22 mouse cellular contexts compared by ENCODE assay signal in the genomic region with DNA sequence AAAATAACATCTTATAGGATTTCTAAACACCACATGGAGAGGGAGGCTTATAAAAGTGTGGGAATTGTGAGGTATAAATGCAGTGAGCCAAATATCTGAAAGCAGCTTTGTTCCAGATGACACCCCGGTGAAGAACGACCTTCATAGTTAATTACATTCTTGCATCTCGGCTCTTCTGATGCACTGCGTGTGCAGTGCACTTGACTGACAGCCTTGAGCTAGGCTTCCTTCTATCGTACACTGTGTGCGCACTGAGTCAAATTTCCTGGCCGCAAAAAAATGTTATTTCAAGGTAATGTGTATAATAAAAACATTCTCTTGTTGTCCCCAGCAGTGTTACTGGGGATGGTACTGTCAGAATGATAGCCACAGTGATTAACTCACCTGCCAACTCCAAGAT. TPM values are rescaled to one million over a fixed set of nuclear protein-coding genes. Genes with fewer than 3 reads are reported as not detected.
DNase-seq lines count a peak whose midpoint lies in the region; ATAC-seq and TF ChIP-seq lines count a peak whose summit lies in the region.
"Had no signal": no experiment of that assay in that cellular context is flagged by ENCODE, and none has a peak within 500 bp of the region (broad histone marks: within the 10 kb centered on the region; RNA-seq: fewer than 3 reads in every experiment).

No protein-coding gene starts in this region.

- no peak for TF ChIP-seq POLR2A in brain, embryonic 14.5 days (IDR thresholded peaks at IDR 0.05; ENCODE audit: borderline replicate concordance, extremely low read depth, insufficient read depth, insufficient read length, poor library complexity, severe bottlenecking)
- TF ChIP-seq POLR2A in heart, adult 2 months (IDR thresholded peaks at IDR 0.05; ENCODE audit: insufficient read depth, low read depth, low read length), result no peak

- 0 out of 2 replicates have a peak, but pooled peaks have one; percentile 9 for ATAC-seq in embryonic facial prominence, embryonic 14.5 days (ENCODE audit: low read depth)
- ATAC-seq in hindbrain, embryonic 11.5 days (ENCODE audit: low FRiP score), result peak; percentile 21; the same call in 1 of the 2 replicates
- ATAC-seq in hindbrain, embryonic 12.5 days (ENCODE audit: low FRiP score), result no peak
- no peak for ATAC-seq in hindbrain, postnatal 0 days
- ATAC-seq: CD4-positive, CD25-positive, alpha-beta regulatory T cell, adult 4 months; intestine, embryonic 15.5 days had no signal

- no peak for TF ChIP-seq CTCF in brain, embryonic 14.5 days (IDR thresholded peaks at IDR 0.05; ENCODE audit: borderline replicate concordance, extremely low read depth, insufficient read depth, insufficient read length)
- no peak for TF ChIP-seq CTCF in hindbrain, postnatal 0 days (IDR thresholded peaks at IDR 0.05; ENCODE audit: low read depth)
- TF ChIP-seq CTCF in heart, adult 2 months (IDR thresholded peaks at IDR 0.05), result no peak

- H3K27ac ChIP-seq in embryonic facial prominence, embryonic 14.5 days (replicated peaks; ENCODE audit: low read depth, low read length), result no peak overlapping the region
- H3K27ac ChIP-seq in embryonic facial prominence, embryonic 10.5 days (replicated peaks), result no peak overlapping the region
- H3K27ac ChIP-seq in hindbrain, embryonic 11.5 days (ENCODE audit: low read depth, low read length), result no peak overlapping the region
- no peak overlapping the region for H3K27ac ChIP-seq in hindbrain, embryonic 12.5 days
- no peak overlapping the region for H3K27ac ChIP-seq in hindbrain, postnatal 0 days
- H3K27ac ChIP-seq in heart, adult 2 months, result no peak overlapping the region
- H3K27ac ChIP-seq: embryonic facial prominence, embryonic 13.5 days; intestine, embryonic 15.5 days had no signal

- no peak overlapping the region for H3K4me2 ChIP-seq in embryonic facial prominence, embryonic 14.5 days (ENCODE audit: low read depth, low read length)
- H3K4me2 ChIP-seq in hindbrain, embryonic 11.5 days (replicated peaks; ENCODE audit: low read depth, low read length), result no peak overlapping the region
- H3K4me2 ChIP-seq in hindbrain, embryonic 12.5 days (replicated peaks), result no peak overlapping the region
- no peak overlapping the region for H3K4me2 ChIP-seq in hindbrain, postnatal 0 days (ENCODE audit: low read depth, low read length)
- H3K4me2 ChIP-seq: embryonic facial prominence, embryonic 13.5 days; heart, embryonic 12.5 days; intestine, embryonic 15.5 days had no signal

- no peaks in the 10 kb centered on the region for H3K36me3 ChIP-seq in embryonic facial prominence, embryonic 14.5 days (ENCODE audit: control insufficient read depth, insufficient read depth, low read length)
- H3K36me3 ChIP-seq in embryonic facial prominence, embryonic 10.5 days (replicated peaks), result no peaks in the 10 kb centered on the region
- no peaks in the 10 kb centered on the region for H3K36me3 ChIP-seq in hindbrain, embryonic 11.5 days (ENCODE audit: control insufficient read depth, insufficient read depth, low read length)
- no peaks in the 10 kb centered on the region for H3K36me3 ChIP-seq in hindbrain, embryonic 12.5 days
- H3K36me3 ChIP-seq in hindbrain, postnatal 0 days (ENCODE audit: insufficient read depth, low read length), result no peaks in the 10 kb centered on the region
- H3K36me3 ChIP-seq in heart, adult 2 months (ENCODE audit: control insufficient read depth, insufficient read depth, low read length), result no peaks in the 10 kb centered on the region
- H3K36me3 ChIP-seq: embryonic facial prominence, embryonic 13.5 days; G1E; heart, embryonic 12.5 days; intestine, embryonic 15.5 days had no signal

- no peak for DNase-seq in embryonic facial prominence, embryonic 14.5 days (ENCODE audit: low spot score)
- no peak for DNase-seq in embryonic facial prominence, embryonic 10.5 days (ENCODE audit: low spot score)
- no peak for DNase-seq in hindbrain, embryonic 11.5 days (ENCODE audit: low spot score)
- peak; percentile 44 for DNase-seq in brain, embryonic 14.5 days (ENCODE audit: low read depth)
- DNase-seq in hindbrain, postnatal 0 days (ENCODE audit: low spot score), result peak; percentile 8
- no peak for DNase-seq in heart, adult 2 months
- DNase-seq: adrenal gland, postnatal 10 days; B cell, adult 2 months; cerebellum, adult 11-12 months; cerebellum, adult 9-10 months; cerebellum, postnatal 25 days; gastrocnemius, postnatal 14 days; kidney, adult 18-20 months had no signal

- no peaks in the 10 kb centered on the region for H3K4me1 ChIP-seq in embryonic facial prominence, embryonic 14.5 days (ENCODE audit: control insufficient read depth, insufficient read depth, low read length)
- H3K4me1 ChIP-seq in embryonic facial prominence, embryonic 10.5 days, result no peaks in the 10 kb centered on the region
- H3K4me1 ChIP-seq in hindbrain, embryonic 11.5 days (replicated peaks; ENCODE audit: control insufficient read depth, insufficient read depth, low read length), result no peaks in the 10 kb centered on the region
- H3K4me1 ChIP-seq in hindbrain, embryonic 12.5 days, result no peaks in the 10 kb centered on the region
- H3K4me1 ChIP-seq in hindbrain, postnatal 0 days (ENCODE audit: insufficient read depth, low read length), result no peaks in the 10 kb centered on the region
- no peaks in the 10 kb centered on the region for H3K4me1 ChIP-seq in heart, adult 2 months (ENCODE audit: control insufficient read depth, insufficient read depth, low read length)
- H3K4me1 ChIP-seq: embryonic facial prominence, embryonic 13.5 days; heart, embryonic 12.5 days had no signal

- no peaks in the 10 kb centered on the region for H3K27me3 ChIP-seq in embryonic facial prominence, embryonic 14.5 days (replicated peaks; ENCODE audit: control insufficient read depth, insufficient read depth, low read length)
- no peaks in the 10 kb centered on the region for H3K27me3 ChIP-seq in embryonic facial prominence, embryonic 10.5 days (replicated peaks; ENCODE audit: low read depth, poor library complexity, severe bottlenecking)
- H3K27me3 ChIP-seq in hindbrain, embryonic 11.5 days (ENCODE audit: control insufficient read depth, insufficient read depth, low read length), result no peaks in the 10 kb centered on the region
- H3K27me3 ChIP-seq in hindbrain, embryonic 12.5 days, result no peaks in the 10 kb centered on the region
- no peaks in the 10 kb centered on the region for H3K27me3 ChIP-seq in hindbrain, postnatal 0 days (ENCODE audit: insufficient read depth, low read length)
- no peaks in the 10 kb centered on the region for H3K27me3 ChIP-seq in heart, adult 2 months (ENCODE audit: control insufficient read depth, insufficient read depth, low read length)
- H3K27me3 ChIP-seq: embryonic facial prominence, embryonic 13.5 days; heart, embryonic 12.5 days; intestine, embryonic 15.5 days had no signal

- H3K9me3 ChIP-seq in embryonic facial prominence, embryonic 14.5 days (ENCODE audit: control insufficient read depth, low read length), result no peaks in the 10 kb centered on the region
- no peaks in the 10 kb centered on the region for H3K9me3 ChIP-seq in embryonic facial prominence, embryonic 10.5 days
- H3K9me3 ChIP-seq in hindbrain, embryonic 11.5 days (ENCODE audit: control insufficient read depth, low read length), result no peaks in the 10 kb centered on the region
- no peaks in the 10 kb centered on the region for H3K9me3 ChIP-seq in hindbrain, embryonic 12.5 days (replicated peaks)
- no peaks in the 10 kb centered on the region for H3K9me3 ChIP-seq in hindbrain, postnatal 0 days (ENCODE audit: low read length)
- H3K9me3 ChIP-seq: embryonic facial prominence, embryonic 13.5 days; G1E; heart, embryonic 12.5 days; intestine, embryonic 15.5 days had no signal

- no peak overlapping the region for H3K4me3 ChIP-seq in embryonic facial prominence, embryonic 14.5 days (ENCODE audit: low read depth, low read length)
- no peak overlapping the region for H3K4me3 ChIP-seq in embryonic facial prominence, embryonic 10.5 days
- H3K4me3 ChIP-seq in hindbrain, embryonic 11.5 days (ENCODE audit: low read depth, low read length), result no peak overlapping the region
- no peak overlapping the region for H3K4me3 ChIP-seq in hindbrain, embryonic 12.5 days
- no peak overlapping the region for H3K4me3 ChIP-seq in hindbrain, postnatal 0 days (ENCODE audit: low read length)
- no peak overlapping the region for H3K4me3 ChIP-seq in heart, adult 2 months
- H3K4me3 ChIP-seq: embryonic facial prominence, embryonic 13.5 days; heart, embryonic 12.5 days; intestine, embryonic 15.5 days had no signal

- no peaks in the 10 kb centered on the region for H3K79me2 ChIP-seq in heart, adult 2 months (replicated peaks; ENCODE audit: control insufficient read depth, insufficient read depth, low read length)

- intact Hi-C loops in heart, adult 2 months (cut with DNase I), result no loop called here

- no peak overlapping the region for H3K9ac ChIP-seq in embryonic facial prominence, embryonic 14.5 days (ENCODE audit: low read depth, low read length)
- H3K9ac ChIP-seq in hindbrain, embryonic 11.5 days (ENCODE audit: low read depth, low read length), result no peak overlapping the region
- H3K9ac ChIP-seq in hindbrain, embryonic 12.5 days, result no peak overlapping the region
- no peak overlapping the region for H3K9ac ChIP-seq in hindbrain, postnatal 0 days (replicated peaks; ENCODE audit: low read length)
- H3K9ac ChIP-seq in heart, adult 2 months (ENCODE audit: low read depth, low read length), result no peak overlapping the region
- H3K9ac ChIP-seq: embryonic facial prominence, embryonic 13.5 days; heart, embryonic 12.5 days; intestine, embryonic 15.5 days had no signal

- TF ChIP-seq EP300 in heart, adult 2 months (IDR thresholded peaks at IDR 0.05; ENCODE audit: insufficient read depth, low read depth, low read length), result no peak

- WGBS in embryonic facial prominence, embryonic 14.5 days, result 56% methylated on average over 7 of the region's 7 CpGs
- WGBS in embryonic facial prominence, embryonic 10.5 days, result 77% methylated on average over 7 of the region's 7 CpGs
- 72% methylated on average over 7 of the region's 7 CpGs for WGBS in hindbrain, embryonic 11.5 days
- 53% methylated on average over 7 of the region's 7 CpGs for WGBS in hindbrain, embryonic 12.5 days
- WGBS in hindbrain, postnatal 0 days, result 45% methylated on average over 7 of the region's 7 CpGs
- 78% methylated on average over 7 of the region's 7 CpGs for WGBS in heart, adult 2 months

RNA-seq across cellular contexts. Expression of gene Arhgef38, which starts 16.2 kb away (rescaled TPM):
- 1.2 and 1.5 TPM in 2 replicates for polyA plus RNA-seq in embryonic facial prominence, embryonic 14.5 days (2014; fragmentation: Nextera tagmentation; extraction: Ambion mirVana)
- 0.05 and 0.25 TPM in 2 replicates for polyA plus RNA-seq in embryonic facial prominence, embryonic 10.5 days (2016; fragmentation: Nextera tagmentation; extraction: Ambion mirVana)
- 0.23 and 0.61 TPM in 2 replicates for polyA plus RNA-seq in hindbrain, embryonic 11.5 days (2014; fragmentation: Nextera tagmentation; extraction: Ambion mirVana)
- polyA plus RNA-seq in hindbrain, embryonic 12.5 days (2016; fragmentation: Nextera tagmentation; extraction: Ambion mirVana), result 0.12 and 0.53 TPM in 2 replicates
- 0.01 and 0.05 TPM in 2 replicates for polyA plus RNA-seq in brain, embryonic 14.5 days (2012; rRNA removed)
- 2.0 TPM in 1 of 2 replicates, not detected in the other for total RNA-seq in hindbrain, postnatal 0 days (2014; rRNA removed)
- polyA plus RNA-seq in hindbrain, postnatal 0 days (2015; fragmentation: Nextera tagmentation; extraction: Ambion mirVana), result 0.05 and 0.08 TPM in 2 replicates
- not detected for total RNA-seq in heart, adult 2 months (2021)
- polyA plus RNA-seq in heart, adult 2 months (2012; rRNA removed), result 0.02 TPM in 1 of 2 replicates, not detected in the other
- total RNA-seq: adrenal gland, postnatal 10 days; gastrocnemius, adult 18-20 months; gastrocnemius, postnatal 14 days; heart, postnatal 25 days had no signal
- polyA plus RNA-seq: CD4-positive, CD25-positive, alpha-beta regulatory T cell, adult 4 months; cortical plate, adult 2 months; G1E; heart, embryonic 12.5 days had no signal

Comparison
In these comparisons a context has a peak if more than half of its experiments do, and no peak if none do; other contexts are left out.
1. ATAC-seq: peak in embryonic facial prominence, embryonic 14.5 days (single experiment) and hindbrain, embryonic 11.5 days (single experiment); none in hindbrain, embryonic 12.5 days (single experiment) and hindbrain, postnatal 0 days (single experiment).
2. DNase-seq: peak in brain, embryonic 14.5 days (single experiment) and hindbrain, postnatal 0 days (single experiment); none in embryonic facial prominence, embryonic 14.5 days (single experiment), embryonic facial prominence, embryonic 10.5 days (single experiment), hindbrain, embryonic 11.5 days (single experiment) and heart, adult 2 months (0 of 2).